Mouse (Mus musculus) liver, embryonic 15.5 days (tissue): ENCODE data around the gene Olfr1458. TPM values are rescaled to one million over a fixed set of nuclear protein-coding genes. Genes with fewer than 3 reads are reported as not detected.

Experiments
- ATAC-seq: fragments of 200-750 bp; cut with Nextera tagmentation; 2 replicates; pipeline ENCODE4 v1.8.0; 2017; ENCODE audit warnings: moderate number of reproducible peaks, mild to moderate bottlenecking, moderate library complexity; ENCODE audit not compliant: insufficient read depth
- H3K27ac ChIP-seq: fragments of 300-500 bp; sonication (generic); replicated peaks from 2 replicates; pipeline ENCODE4 v1.5.1; 2015; ENCODE audit warnings: mild to moderate bottlenecking, inconsistent platforms
- H3K27me3 ChIP-seq: fragments of 300-500 bp; sonication (generic); 2 replicates; pipeline ENCODE4 v1.6.1; 2015; ENCODE audit warnings: mild to moderate bottlenecking, inconsistent platforms
- H3K36me3 ChIP-seq: fragments of 300-500 bp; sonication (generic); replicated peaks from 2 replicates; pipeline ENCODE4 v1.6.1; 2015; ENCODE audit warnings: moderate library complexity, mild to moderate bottlenecking, inconsistent platforms
- H3K4me1 ChIP-seq: fragments of 300-500 bp; sonication (generic); replicated peaks from 2 replicates; pipeline ENCODE4 v1.6.1; 2015; ENCODE audit warnings: inconsistent platforms
- H3K4me2 ChIP-seq: fragments of 300-500 bp; sonication (generic); 2 replicates; pipeline ENCODE4 v1.6.1; 2015; ENCODE audit warnings: moderate library complexity, mild to moderate bottlenecking, inconsistent platforms
- H3K4me3 ChIP-seq: fragments of 300-500 bp; sonication (generic); replicated peaks from 2 replicates; pipeline ENCODE4 v1.5.1; 2015; ENCODE audit warnings: mild to moderate bottlenecking, inconsistent platforms
- H3K9ac ChIP-seq: fragments of 300-500 bp; sonication (generic); 2 replicates; pipeline ENCODE4 v1.6.1; 2015; ENCODE audit warnings: moderate library complexity, mild to moderate bottlenecking, inconsistent platforms
- H3K9me3 ChIP-seq: fragments of 300-500 bp; sonication (generic); replicated peaks from 2 replicates; pipeline ENCODE4 v1.6.1; 2016; ENCODE audit warnings: inconsistent platforms
- WGBS: fragments of 180-500 bp; shearing (Covaris S2); methylation state at CpG from one replicate; pipeline ENCODE4 v1.1.7; 2015; ENCODE audit warnings: mixed read lengths; ENCODE audit not compliant: insufficient replicate concordance; 5-methylcytosine and 5-hydroxymethylcytosine counted together
- polyA plus RNA-seq: library from polyadenylated mRNA; unstranded; fragments of >200 nt; fragmentation: Nextera tagmentation; extraction: Ambion mirVana; gene quantifications from 2 replicates; pipeline ENCODE4 v1.2.1, GENCODE M21; 2015

The Olfr1458 gene
- polyA plus RNA-seq: not detected in 2 replicates

DNA sequence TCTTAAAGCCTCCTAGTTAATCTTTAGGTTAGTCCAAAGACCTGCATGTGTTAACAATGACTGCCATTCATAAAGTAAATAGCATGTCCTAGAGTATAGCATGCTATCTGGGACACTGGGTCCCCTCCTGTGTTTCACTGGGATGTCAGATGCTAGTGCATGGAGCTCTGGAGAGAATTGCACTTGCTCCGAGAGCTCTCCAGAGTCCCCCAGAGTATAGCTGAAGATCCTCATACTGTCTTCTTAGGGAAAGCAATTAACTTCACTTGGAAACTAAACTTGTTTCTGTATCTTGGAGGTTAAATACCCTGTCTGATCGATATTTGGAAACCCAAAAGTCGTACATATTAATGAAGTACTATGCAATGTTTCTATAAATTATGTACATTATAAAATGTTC lies at the start of gene Olfr1458:
TSS of gene Olfr1458 (minus strand) at position 101 of the 400 bp plus-strand sequence.
- no peak within 1 kb of the TSS for H3K4me3 ChIP-seq
- no peaks in the 10 kb centered on the region for H3K27me3 ChIP-seq
- H3K4me1 ChIP-seq: no peaks in the 10 kb centered on the region
- no peak within 1 kb of the TSS for H3K9ac ChIP-seq
- no peaks in the 10 kb centered on the region for H3K36me3 ChIP-seq
- WGBS: 62% methylated on average over 3 of the region's 3 CpGs
- no peak for ATAC-seq
- H3K27ac ChIP-seq: no peak within 1 kb of the TSS
- no peak within 1 kb of the TSS for H3K4me2 ChIP-seq
- no peaks in the 10 kb centered on the region for H3K9me3 ChIP-seq

DNA sequence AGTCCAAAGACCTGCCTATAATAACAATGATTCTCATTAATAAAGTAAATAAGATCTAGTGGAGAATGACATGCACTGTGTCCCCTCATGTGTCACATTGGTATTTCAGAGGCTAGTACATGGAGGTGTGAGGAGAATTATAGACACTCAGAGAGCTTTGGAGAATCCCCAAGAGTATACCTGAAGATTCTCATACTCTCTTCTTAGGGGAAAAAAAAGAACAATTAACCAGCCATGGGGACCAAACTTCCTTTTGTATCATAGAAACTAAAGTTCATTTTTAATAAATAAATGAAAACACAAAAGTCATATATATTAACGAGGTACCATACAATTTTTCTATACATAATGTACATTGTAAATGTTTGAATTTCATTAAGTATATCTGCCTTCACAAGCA lies 42.9 kb upstream of the Olfr1458 start, which contains the start of gene Olfr1459:
TSS of gene Olfr1459 (minus strand) at position 101 of the 400 bp plus-strand sequence.
- Histone ChIP-seq H3K9me3 (no peaks in the 10 kb centered on the region; the same call in 1 of the 2 replicates), H3K27ac (no peak within 1 kb of the TSS), H3K27me3 (no peaks in the 10 kb centered on the region), H3K36me3 (no peaks in the 10 kb centered on the region), H3K4me3 (no peak within 1 kb of the TSS), H3K9ac (no peak within 1 kb of the TSS), H3K4me1 (no peaks in the 10 kb centered on the region), H3K4me2 (no peak within 1 kb of the TSS)
- ATAC-seq: no peak
- WGBS: 53% methylated on average over 1 of the region's 1 CpGs

DNA sequence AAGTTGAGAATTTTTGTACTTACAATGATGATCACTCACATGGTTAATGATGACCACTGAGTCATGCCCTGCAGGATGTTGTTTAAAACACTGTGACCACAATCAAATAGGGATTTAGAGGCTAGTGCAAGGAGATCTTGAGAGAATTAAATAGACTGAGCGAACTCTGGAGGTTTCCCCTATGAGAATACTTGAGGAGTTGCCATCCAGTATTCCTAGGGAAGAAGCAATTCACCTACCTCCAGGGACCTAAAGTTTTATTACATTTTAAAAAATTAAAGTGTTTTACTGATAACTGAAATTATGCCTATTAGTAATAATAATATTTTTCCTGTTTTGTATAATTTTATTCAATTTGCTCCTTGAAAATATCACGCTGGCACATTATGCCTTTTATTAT lies 8.8 kb downstream of the Olfr1458 start, which contains the start of gene Olfr1457:
TSS of gene Olfr1457 (minus strand) at position 101 of the 400 bp plus-strand sequence.
- Histone ChIP-seq H3K36me3 (no peaks in the 10 kb centered on the region), H3K4me2 (no peak within 1 kb of the TSS), H3K9ac (no peak within 1 kb of the TSS), H3K9me3 (no peaks in the 10 kb centered on the region), H3K27ac (no peak within 1 kb of the TSS), H3K4me3 (no peak within 1 kb of the TSS), H3K4me1 (no peaks in the 10 kb centered on the region), H3K27me3 (no peaks in the 10 kb centered on the region)
- ATAC-seq: no peak
- 53% methylated on average over 2 of the region's 2 CpGs for WGBS

DNA sequence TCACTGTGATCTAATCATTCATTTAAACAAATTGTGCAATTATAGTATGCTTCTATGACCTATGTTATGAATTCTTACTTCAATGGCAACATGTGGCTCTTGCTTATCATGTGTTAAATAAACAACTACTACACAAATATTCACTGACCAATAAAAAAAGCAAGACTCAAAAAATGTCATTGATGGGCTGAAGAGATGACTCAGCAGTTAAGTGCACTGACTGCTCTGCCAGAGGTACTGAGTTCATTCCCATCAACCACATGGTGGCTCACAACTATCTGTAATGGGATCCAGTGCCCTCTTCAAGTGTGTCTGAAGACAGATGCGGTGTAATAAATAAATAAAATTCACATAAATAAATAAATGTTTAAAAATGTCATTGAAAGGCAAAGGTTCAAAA lies 12.7 kb downstream of the Olfr1458 start:
- no peaks in the 10 kb centered on the region for H3K36me3 ChIP-seq
- H3K4me2 ChIP-seq: no peak overlapping the region
- no peak overlapping the region for H3K27ac ChIP-seq
- no peaks in the 10 kb centered on the region for H3K4me1 ChIP-seq
- H3K9me3 ChIP-seq: no peaks in the 10 kb centered on the region
- 61% methylated on average over 1 of the region's 1 CpGs for WGBS
- H3K9ac ChIP-seq: no peak overlapping the region
- no peak for ATAC-seq
- no peak overlapping the region for H3K4me3 ChIP-seq
- no peaks in the 10 kb centered on the region for H3K27me3 ChIP-seq

DNA sequence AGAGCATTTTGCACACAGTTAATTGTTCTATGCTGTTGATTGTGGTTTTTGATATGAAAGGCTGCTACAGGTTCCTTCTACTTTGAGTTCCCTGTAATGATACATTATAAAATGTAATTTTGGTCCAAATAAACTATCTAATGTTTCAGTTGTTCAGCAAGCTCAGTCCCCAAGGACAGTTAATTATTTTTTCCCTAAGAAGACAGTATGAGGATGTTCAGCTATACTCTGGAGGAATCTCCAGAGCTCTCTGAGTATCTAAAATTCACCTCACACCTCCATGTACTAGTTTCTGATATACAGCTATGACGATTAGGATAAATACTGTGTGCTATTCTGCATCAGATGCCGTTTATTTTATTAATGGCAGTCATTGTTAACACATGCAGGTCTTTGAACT lies 46.3 kb downstream of the Olfr1458 start, which contains the start of gene Olfr1454:
TSS of gene Olfr1454 (plus strand) at position 301 of the 400 bp plus-strand sequence.
- 43% methylated on average over 2 of the region's 2 CpGs for WGBS
- H3K4me2 ChIP-seq: no peak within 1 kb of the TSS
- no peak within 1 kb of the TSS for H3K9ac ChIP-seq
- H3K27me3 ChIP-seq: no peaks in the 10 kb centered on the region
- no peak within 1 kb of the TSS for H3K27ac ChIP-seq
- no peaks in the 10 kb centered on the region for H3K4me1 ChIP-seq
- H3K36me3 ChIP-seq: no peaks in the 10 kb centered on the region
- ATAC-seq: no peak
- no peaks in the 10 kb centered on the region for H3K9me3 ChIP-seq
- no peak within 1 kb of the TSS for H3K4me3 ChIP-seq

Other genes with a start within 250 kb of the Olfr1458 start
- gene Olfr1444, start 249.5 kb downstream of the Olfr1458 start, polyA plus RNA-seq: not detected in 2 replicates
- not detected in 2 replicates for gene Olfr1445, start 222.9 kb downstream of the Olfr1458 start, polyA plus RNA-seq
- gene Olfr1446, start 213.3 kb downstream of the Olfr1458 start, polyA plus RNA-seq: not detected in 2 replicates
- not detected in 2 replicates for gene Olfr1447, start 203.0 kb downstream of the Olfr1458 start, polyA plus RNA-seq
- gene Olfr1448, start 182.4 kb downstream of the Olfr1458 start, polyA plus RNA-seq: not detected in 2 replicates
- not detected in 2 replicates for gene Olfr1449, start 175.9 kb downstream of the Olfr1458 start, polyA plus RNA-seq
- not detected in 2 replicates for gene Olfr1450, start 156.5 kb downstream of the Olfr1458 start, polyA plus RNA-seq
- gene Olfr1451, start 111.8 kb downstream of the Olfr1458 start, polyA plus RNA-seq: not detected in 2 replicates
- gene Olfr1453, start 78.4 kb downstream of the Olfr1458 start, polyA plus RNA-seq: not detected in 2 replicates
- not detected in 2 replicates for gene Olfr1454, start 46.2 kb downstream of the Olfr1458 start, polyA plus RNA-seq
- not detected in 2 replicates for gene Olfr1457, start 8.9 kb downstream of the Olfr1458 start, polyA plus RNA-seq
- not detected in 2 replicates for gene Olfr1459, start 42.8 kb upstream of the Olfr1458 start, polyA plus RNA-seq
- not detected in 2 replicates for gene Olfr1461, start 56.2 kb upstream of the Olfr1458 start, polyA plus RNA-seq
- not detected in 2 replicates for gene Olfr1462, start 79.0 kb upstream of the Olfr1458 start, polyA plus RNA-seq
- not detected in 2 replicates for gene Olfr1463, start 124.6 kb upstream of the Olfr1458 start, polyA plus RNA-seq
- gene Olfr1465, start 208.8 kb upstream of the Olfr1458 start, polyA plus RNA-seq: not detected in 2 replicates
- gene Olfr1466, start 232.1 kb upstream of the Olfr1458 start, polyA plus RNA-seq: not detected in 2 replicates